10 mouse cellular contexts compared by ENCODE assay signal in the genomic region with DNA sequence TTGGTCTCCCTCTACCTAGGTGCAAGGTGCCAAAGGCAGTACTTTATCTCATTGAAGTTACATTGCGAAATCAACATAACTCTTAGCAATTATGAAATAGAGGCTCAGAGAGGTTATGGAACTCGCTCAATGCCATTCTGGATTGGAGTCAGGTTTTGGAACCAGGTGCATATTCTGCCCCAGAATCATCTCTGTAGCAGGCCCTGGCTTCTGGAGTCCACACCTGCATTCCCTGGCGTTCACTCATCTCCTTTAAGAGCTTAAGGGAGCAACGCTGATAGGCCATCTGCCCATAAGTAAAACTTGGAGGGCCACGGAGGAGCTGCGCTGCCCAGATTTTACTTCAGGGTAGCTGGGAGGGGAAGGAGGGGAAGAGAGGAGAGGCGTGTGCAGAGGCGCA. TPM values are rescaled to one million over a fixed set of nuclear protein-coding genes. Genes with fewer than 3 reads are reported as not detected.
DNase-seq lines count a peak whose midpoint lies in the region; ATAC-seq lines count a peak whose summit lies in the region.
"Had no signal": no experiment of that assay in that cellular context is flagged by ENCODE, and none has a peak within 500 bp of the region (broad histone marks: within the 10 kb centered on the region; RNA-seq: fewer than 3 reads in every experiment).

No protein-coding gene starts in this region.

- no peaks in the 10 kb centered on the region for H3K27me3 ChIP-seq in kidney, embryonic 15.5 days
- no peaks in the 10 kb centered on the region for H3K27me3 ChIP-seq in liver, embryonic 12.5 days (replicated peaks)

- H3K36me3 ChIP-seq in kidney, embryonic 15.5 days = peaks cover 27% of the 10 kb centered on the region
- H3K36me3 ChIP-seq in liver, embryonic 12.5 days = peaks cover 39% of the 10 kb centered on the region

- WGBS in kidney, embryonic 15.5 days = 91% methylated on average over 8 of the region's 8 CpGs
- WGBS in liver, embryonic 12.5 days (ENCODE audit: insufficient replicate concordance) = 33% methylated on average over 8 of the region's 8 CpGs

- H3K4me2 ChIP-seq in kidney, embryonic 15.5 days = no peak overlapping the region; the same call in 1 of the 2 replicates
- H3K4me2 ChIP-seq in liver, embryonic 12.5 days = peak overlapping the region; percentile 89

- peaks cover 52% of the 10 kb centered on the region for H3K4me1 ChIP-seq in kidney, embryonic 15.5 days
- peaks cover 83% of the 10 kb centered on the region for H3K4me1 ChIP-seq in liver, embryonic 12.5 days

- DNase-seq in kidney, adult 9 months = no peak
- peak; percentile 39 to 69 for DNase-seq in spleen, postnatal 4 days (ENCODE audit: low spot score in 2 of 2)
- no peak for DNase-seq in retina, embryonic 14.5 days (ENCODE audit: low spot score)
- no peak for DNase-seq in cerebellum, adult 9-11 months
- DNase-seq: cerebellum, postnatal 25 days had no signal

- no peak for ATAC-seq in kidney, embryonic 15.5 days (replicated peaks; ENCODE audit: low FRiP score)
- ATAC-seq in erythroblast, adult 5-6 weeks (replicated peaks; ENCODE audit: low FRiP score, poor library complexity, severe bottlenecking) = peak; percentile 23; the same call in 1 of the 2 replicates
- peak; percentile 10 for ATAC-seq in liver, embryonic 12.5 days

- no peak overlapping the region for H3K4me3 ChIP-seq in kidney, embryonic 15.5 days (replicated peaks)
- peak overlapping the region; percentile 74 for H3K4me3 ChIP-seq in liver, embryonic 12.5 days
- H3K4me3 ChIP-seq: myocyte had no signal

- no peaks in the 10 kb centered on the region for H3K9me3 ChIP-seq in kidney, embryonic 15.5 days (replicated peaks)
- no peaks in the 10 kb centered on the region for H3K9me3 ChIP-seq in liver, embryonic 12.5 days (replicated peaks)

- H3K27ac ChIP-seq in kidney, embryonic 15.5 days = peak overlapping the region; percentile 78; the same call in 1 of the 2 replicates
- peak overlapping the region; percentile 99 for H3K27ac ChIP-seq in liver, embryonic 12.5 days

- no peak overlapping the region for H3K9ac ChIP-seq in kidney, embryonic 15.5 days
- peak overlapping the region; percentile 94 for H3K9ac ChIP-seq in liver, embryonic 12.5 days

RNA-seq across cellular contexts. Expression of a gene that starts 2.7 kb away (rescaled TPM):
- 97.3 and 106 TPM in 2 replicates for polyA plus RNA-seq in kidney, embryonic 15.5 days (2015; fragmentation: Nextera tagmentation; extraction: Ambion mirVana)
- total RNA-seq in erythroblast, adult 5-6 weeks (2015; ENCODE audit: low replicate concordance) = 105 and 125 TPM in 2 replicates
- 81.9 and 128 TPM in 2 replicates for total RNA-seq in erythroblast, adult 5-6 weeks (2017; ENCODE audit: low replicate concordance)
- polyA plus RNA-seq in liver, embryonic 12.5 days (2016; fragmentation: Nextera tagmentation; extraction: Ambion mirVana) = 626 and 633 TPM in 2 replicates

RNA-seq across cellular contexts. Expression of a gene that starts 7.8 kb away (rescaled TPM):
- 94.0 and 100 TPM in 2 replicates for polyA plus RNA-seq in kidney, embryonic 15.5 days (2015; fragmentation: Nextera tagmentation; extraction: Ambion mirVana)
- total RNA-seq in erythroblast, adult 5-6 weeks (2015; ENCODE audit: low replicate concordance) = 21.3 and 30.7 TPM in 2 replicates
- 14.1 and 17.3 TPM in 2 replicates for total RNA-seq in erythroblast, adult 5-6 weeks (2017; ENCODE audit: low replicate concordance)
- polyA plus RNA-seq in liver, embryonic 12.5 days (2016; fragmentation: Nextera tagmentation; extraction: Ambion mirVana) = 80.6 and 84.1 TPM in 2 replicates

RNA-seq across cellular contexts. Expression of a gene that starts 8.1 kb away (rescaled TPM):
- polyA plus RNA-seq in kidney, embryonic 15.5 days (2015; fragmentation: Nextera tagmentation; extraction: Ambion mirVana) = 0.47 and 0.57 TPM in 2 replicates
- total RNA-seq in erythroblast, adult 5-6 weeks (2015; ENCODE audit: low replicate concordance) = not detected in 2 replicates
- not detected in 2 replicates for total RNA-seq in erythroblast, adult 5-6 weeks (2017; ENCODE audit: low replicate concordance)
- polyA plus RNA-seq in liver, embryonic 12.5 days (2016; fragmentation: Nextera tagmentation; extraction: Ambion mirVana) = 0.12 and 0.21 TPM in 2 replicates

RNA-seq across cellular contexts. Expression of a gene that starts 13.8 kb away (rescaled TPM):
- polyA plus RNA-seq in kidney, embryonic 15.5 days (2015; fragmentation: Nextera tagmentation; extraction: Ambion mirVana) = 14.7 and 15.2 TPM in 2 replicates
- not detected in 2 replicates for total RNA-seq in erythroblast, adult 5-6 weeks (2015; ENCODE audit: low replicate concordance)
- 1.0 TPM in 1 of 2 replicates, not detected in the other for total RNA-seq in erythroblast, adult 5-6 weeks (2017; ENCODE audit: low replicate concordance)
- 4.3 and 4.6 TPM in 2 replicates for polyA plus RNA-seq in liver, embryonic 12.5 days (2016; fragmentation: Nextera tagmentation; extraction: Ambion mirVana)

RNA-seq across cellular contexts. Expression of a gene that starts 37.2 kb away (rescaled TPM):
- polyA plus RNA-seq in kidney, embryonic 15.5 days (2015; fragmentation: Nextera tagmentation; extraction: Ambion mirVana) = 19.5 and 21.3 TPM in 2 replicates
- not detected in 2 replicates for total RNA-seq in erythroblast, adult 5-6 weeks (2015; ENCODE audit: low replicate concordance)
- not detected in 2 replicates for total RNA-seq in erythroblast, adult 5-6 weeks (2017; ENCODE audit: low replicate concordance)
- 0.24 and 0.27 TPM in 2 replicates for polyA plus RNA-seq in liver, embryonic 12.5 days (2016; fragmentation: Nextera tagmentation; extraction: Ambion mirVana)
- total RNA-seq: gastrocnemius, adult 18-20 months had no signal

Comparison
In these comparisons a context has a peak if more than half of its experiments do, and no peak if none do; other contexts are left out.
1. DNase-seq: peak in spleen, postnatal 4 days (2 of 2); none in kidney, adult 9 months (single experiment), retina, embryonic 14.5 days (single experiment) and cerebellum, adult 9-11 months (single experiment).